Mouse (Mus musculus) liver, postnatal 0 days (tissue): ENCODE measurements around the gene Slc4a1. TPM values are rescaled to one million over a fixed set of nuclear protein-coding genes. Genes with fewer than 3 reads are reported as not detected.

Source experiments
- ATAC-seq: fragments of 200-750 bp; cut with Nextera tagmentation; 2 replicates; pipeline ENCODE4 v1.8.0; 2017; ENCODE audit warnings: mild to moderate bottlenecking, moderate library complexity
- DNase-seq: peaks from one replicate; pipeline ENCODE4 v3.0.0-alpha.2; 2016
- H3K27ac ChIP-seq: fragments of 300-500 bp; sonication (generic); 2 replicates; pipeline ENCODE4 v1.5.1; 2014; ENCODE audit warnings: antibody characterized with exemption, moderate library complexity, mild to moderate bottlenecking, low read depth
- H3K27me3 ChIP-seq: fragments of 300-500 bp; sonication (generic); 2 replicates; pipeline ENCODE4 v1.6.1; 2014; ENCODE audit warnings: low read length, control low read depth, mixed read lengths; ENCODE audit not compliant: insufficient read depth
- H3K36me3 ChIP-seq: fragments of 300-500 bp; sonication (generic); replicated peaks from 2 replicates; pipeline ENCODE4 v1.6.1; 2014; ENCODE audit warnings: mild to moderate bottlenecking, control low read depth, low read length, moderate library complexity, mixed read lengths; ENCODE audit not compliant: insufficient read depth
- H3K4me1 ChIP-seq: fragments of 300-500 bp; sonication (generic); 2 replicates; pipeline ENCODE4 v1.6.1; 2014; ENCODE audit warnings: antibody characterized with exemption, mild to moderate bottlenecking, control low read depth; ENCODE audit not compliant: insufficient read depth
- H3K4me2 ChIP-seq: fragments of 300-500 bp; sonication (generic); 2 replicates; pipeline ENCODE4 v1.6.1; 2014; ENCODE audit warnings: low read depth, mild to moderate bottlenecking, low read length, moderate library complexity, mixed read lengths
- H3K4me3 ChIP-seq: fragments of 300-500 bp; sonication (generic); 2 replicates; pipeline ENCODE4 v1.5.1; 2014; ENCODE audit warnings: low read depth, low read length
- H3K9ac ChIP-seq: fragments of 300-500 bp; sonication (generic); replicated peaks from 2 replicates; pipeline ENCODE4 v1.6.1; 2014; ENCODE audit warnings: mild to moderate bottlenecking, moderate library complexity
- H3K9me3 ChIP-seq: fragments of 300-500 bp; sonication (generic); 2 replicates; pipeline ENCODE4 v1.6.1; 2016; ENCODE audit warnings: mild to moderate bottlenecking, control low read depth, low read length, mixed read lengths
- CTCF ChIP-seq: sonication (generic); IDR thresholded peaks from 2 replicates; pipeline ENCODE4 v1.5.1; 2016; ENCODE audit warnings: antibody characterized with exemption, low read depth
- EP300 ChIP-seq: IDR thresholded peaks from 2 replicates; pipeline ENCODE4 v1.6.1; 2016; ENCODE audit warnings: antibody characterized with exemption, low read depth, mild to moderate bottlenecking
- WGBS: fragments of 180-500 bp; shearing (Covaris S2); extraction: QIAGEN DNeasy Blood & Tissue Kit; methylation state at CpG from one replicate; pipeline ENCODE4 v1.1.7; 2014; ENCODE audit not compliant: insufficient replicate concordance; 5-methylcytosine and 5-hydroxymethylcytosine counted together
- polyA plus RNA-seq: library from polyadenylated mRNA; unstranded; fragments of >200 nt; fragmentation: Nextera tagmentation; extraction: Ambion mirVana; gene quantifications from 2 replicates; pipeline ENCODE4 v1.2.1, GENCODE M21; 2015

The Slc4a1 gene
- polyA plus RNA-seq, 1 experiment from 2014 or later: 329 TPM

DNA sequence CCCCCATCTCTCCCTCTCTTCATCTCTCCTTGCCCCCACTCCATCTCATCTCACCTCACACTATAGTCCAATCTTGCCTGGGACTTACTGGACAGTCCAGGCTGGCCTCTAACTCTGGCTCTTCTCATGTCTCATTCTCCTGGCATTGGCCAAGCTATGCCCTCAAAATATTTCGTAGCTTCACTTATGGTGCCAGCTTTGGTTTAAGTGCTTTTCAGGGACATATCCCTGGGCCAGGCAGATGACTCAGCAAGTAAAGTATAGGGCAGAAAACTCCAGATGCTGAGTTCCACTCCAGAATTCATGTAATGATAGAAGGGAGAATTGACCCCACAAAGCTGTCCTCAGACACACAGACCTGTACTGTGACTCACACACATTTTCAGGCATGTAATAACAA is 29.8 kb downstream of the Slc4a1 start:
- Histone ChIP-seq H3K27ac (no peak overlapping the region), H3K27me3 (no peaks in the 10 kb centered on the region), H3K36me3 (no peaks in the 10 kb centered on the region), H3K4me3 (no peak overlapping the region), H3K9me3 (no peaks in the 10 kb centered on the region; the same call in 1 of the 2 replicates), H3K4me2 (no peak overlapping the region), H3K4me1 (no peaks in the 10 kb centered on the region), H3K9ac (no peak overlapping the region)
- ATAC-seq: no peak
- WGBS: 67% methylated on average over 1 of the region's 1 CpGs
- DNase-seq: no peak
- TF ChIP-seq CTCF: no peak
- TF ChIP-seq EP300: no peak

GRCm38 (mm10) chr11:102334973-102335700 is 30.9 kb downstream of the Slc4a1 start:
- Histone ChIP-seq H3K36me3 (no peaks in the 10 kb centered on the region), H3K4me3 (no peak overlapping the region), H3K4me2 (no peak overlapping the region), H3K27me3 (no peaks in the 10 kb centered on the region), H3K9ac (no peak overlapping the region), H3K27ac (no peak overlapping the region), H3K4me1 (no peaks in the 10 kb centered on the region), H3K9me3 (no peaks in the 10 kb centered on the region; the same call in 1 of the 2 replicates)
- no peak for DNase-seq
- no peak for TF ChIP-seq EP300
- no peak for TF ChIP-seq CTCF
- no peak for ATAC-seq
- WGBS: 47% methylated on average over 9 of the region's 9 CpGs

GRCm38 (mm10) chr11:102334010-102334409 is 32.0 kb downstream of the Slc4a1 start:
- DNase-seq (no peak), ATAC-seq (no peak)
- H3K4me3 ChIP-seq: no peak overlapping the region
- H3K27me3 ChIP-seq: no peaks in the 10 kb centered on the region
- no peak for TF ChIP-seq EP300
- TF ChIP-seq CTCF: no peak
- H3K4me2 ChIP-seq: no peak overlapping the region
- no peaks in the 10 kb centered on the region for H3K36me3 ChIP-seq
- H3K9ac ChIP-seq: no peak overlapping the region
- H3K27ac ChIP-seq: no peak overlapping the region
- H3K4me1 ChIP-seq: no peaks in the 10 kb centered on the region
- WGBS: 65% methylated on average over 4 of the region's 4 CpGs
- H3K9me3 ChIP-seq: no peaks in the 10 kb centered on the region

- Histone ChIP-seq H3K9ac (no peak overlapping the region), H3K4me1 (no peaks in the 10 kb centered on the region), H3K27ac (no peak overlapping the region), H3K9me3 (no peaks in the 10 kb centered on the region), H3K4me2 (no peak overlapping the region), H3K36me3 (no peaks in the 10 kb centered on the region), H3K27me3 (no peaks in the 10 kb centered on the region), H3K4me3 (no peak overlapping the region)
- ATAC-seq (no peak), DNase-seq (no peak)
- TF ChIP-seq EP300: no peak
- no peak for TF ChIP-seq CTCF
Measured at GRCm38 (mm10) chr11:102333061-102333460, 32.9 kb downstream of the Slc4a1 start.

GRCm38 (mm10) chr11:102331806-102332205 is 34.2 kb downstream of the Slc4a1 start:
- H3K4me3 ChIP-seq: no peak overlapping the region
- H3K4me1 ChIP-seq: no peaks in the 10 kb centered on the region
- no peaks in the 10 kb centered on the region for H3K27me3 ChIP-seq
- DNase-seq (no peak), ATAC-seq (no peak)
- H3K9me3 ChIP-seq: no peaks in the 10 kb centered on the region
- no peak overlapping the region for H3K9ac ChIP-seq
- TF ChIP-seq EP300 (no peak), CTCF (no peak)
- H3K4me2 ChIP-seq: no peak overlapping the region
- WGBS: 48% methylated on average over 4 of the region's 4 CpGs
- H3K36me3 ChIP-seq: no peaks in the 10 kb centered on the region
- no peak overlapping the region for H3K27ac ChIP-seq

- Histone ChIP-seq H3K4me3 (no peak overlapping the region), H3K36me3 (no peaks in the 10 kb centered on the region), H3K27me3 (no peaks in the 10 kb centered on the region; the same call in 1 of the 2 replicates), H3K4me1 (no peaks in the 10 kb centered on the region), H3K27ac (no peak overlapping the region), H3K9ac (no peak overlapping the region), H3K4me2 (no peak overlapping the region), H3K9me3 (no peaks in the 10 kb centered on the region)
- WGBS: 72% methylated on average over 3 of the region's 3 CpGs
- DNase-seq (no peak), ATAC-seq (no peak)
- TF ChIP-seq CTCF (no peak), EP300 (no peak)
Measured at GRCm38 (mm10) chr11:102330039-102330438, 36.0 kb downstream of the Slc4a1 start.

DNA sequence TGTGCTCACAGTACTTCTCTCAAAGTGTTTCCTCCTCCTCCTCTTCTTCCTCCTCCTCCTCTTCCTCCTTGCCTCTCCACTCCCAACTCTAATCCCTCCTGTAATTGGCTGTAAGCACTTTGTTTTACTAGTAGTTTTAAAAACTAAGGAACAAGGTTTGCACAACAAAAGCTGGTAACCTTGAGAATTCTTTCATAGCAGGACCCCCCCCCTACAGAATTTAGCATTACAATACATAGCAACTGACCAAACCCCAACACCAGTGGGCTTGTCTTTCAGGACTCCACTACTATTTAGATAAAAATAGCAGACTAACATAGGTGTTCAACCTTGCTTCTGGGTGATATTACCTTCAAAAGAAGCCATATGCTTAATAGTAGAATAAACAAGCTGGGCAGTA is 36.5 kb downstream of the Slc4a1 start:
- Histone ChIP-seq H3K9ac (no peak overlapping the region), H3K4me1 (no peaks in the 10 kb centered on the region), H3K27me3 (no peaks in the 10 kb centered on the region; the same call in 1 of the 2 replicates), H3K27ac (no peak overlapping the region), H3K36me3 (no peaks in the 10 kb centered on the region), H3K4me3 (no peak overlapping the region), H3K9me3 (no peaks in the 10 kb centered on the region), H3K4me2 (no peak overlapping the region)
- no peak for DNase-seq
- no peak for TF ChIP-seq EP300
- TF ChIP-seq CTCF: no peak
- ATAC-seq: no peak
